Mouse (Mus musculus): ENCODE data around the gene Hsd3b1. TPM values are rescaled to one million over a fixed set of nuclear protein-coding genes. Genes with fewer than 3 reads are reported as not detected.

Gene Hsd3b1
- total and polyA plus RNA-seq, 3 experiments: not detected

DNA sequence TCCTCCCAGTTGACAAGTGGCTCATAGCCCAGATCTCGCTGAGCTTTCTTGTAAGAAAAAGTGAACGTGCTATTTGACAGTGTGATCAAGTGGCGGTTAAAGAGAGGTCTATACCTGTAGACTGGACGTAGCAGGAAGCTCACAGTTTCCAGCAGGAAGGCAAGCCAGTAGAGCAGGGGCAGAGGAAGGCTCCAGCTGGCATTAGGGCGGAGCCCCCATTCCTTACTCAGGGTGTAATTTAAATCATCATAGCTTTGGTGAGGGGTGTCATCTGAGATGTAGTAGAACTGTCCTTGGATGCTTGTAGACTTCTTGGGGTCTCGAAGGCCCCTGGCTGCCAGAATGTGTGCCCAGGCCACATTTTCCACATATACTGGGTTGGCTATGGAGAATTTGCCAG, 7.0 kb downstream of the Hsd3b1 start:
- H3K4me2 ChIP-seq (ENCODE audit: insufficient read depth, low read depth, poor library complexity, severe bottlenecking): no peak overlapping the region
- H3K27me3 ChIP-seq (replicated peaks): no peaks in the 10 kb centered on the region
- no peak for DNase-seq (ENCODE audit: extremely low read depth)
- no peak overlapping the region for H3K4me3 ChIP-seq (replicated peaks in 1 of 3; ENCODE audit: low read depth in 2 of 3, low read length in 2 of 3, poor library complexity in 1 of 3)
- in situ Hi-C loops (cut with MboI; ENCODE audit: low pct_ligation_motif_present, low pct_unique_long_range_greater_than_20kb, low sequenced_read_pairs) (no loop called here), dilution Hi-C loops (cut with MboI; ENCODE audit: extremely low pct_ligation_motif_present, extremely low pct_unique_long_range_greater_than_20kb, low sequenced_read_pairs) (no loop called here)
- H3K4me1 ChIP-seq (ENCODE audit: control insufficient read depth in 1 of 2, insufficient read depth in 2 of 2): no peaks in the 10 kb centered on the region
- no peak overlapping the region for H3K9ac ChIP-seq (ENCODE audit: insufficient read depth, low read depth)
- no peaks in the 10 kb centered on the region for H3K79me2 ChIP-seq (replicated peaks; ENCODE audit: control insufficient read depth, extremely low read depth, insufficient read depth, poor library complexity, severe bottlenecking)
- no peak for TF ChIP-seq ZNF384 (IDR thresholded peaks at IDR 0.05; ENCODE audit: low read depth, low read length)
- no peak for TF ChIP-seq MAZ (IDR thresholded peaks at IDR 0.05; ENCODE audit: low read depth, low read length)
- no peak for TF ChIP-seq USF1 (IDR thresholded peaks at IDR 0.05; ENCODE audit: low read depth, low read length)
- no peak for TF ChIP-seq JUND (conservative IDR thresholded peaks at IDR 0.05; ENCODE audit: low read depth, low read length)
- no peak overlapping the region for H3K27ac ChIP-seq (ENCODE audit: insufficient read depth, low read depth)
- no peaks in the 10 kb centered on the region for H3K36me3 ChIP-seq (replicated peaks in 1 of 2; ENCODE audit: control insufficient read depth in 1 of 2, insufficient read depth in 1 of 2, low read length in 1 of 2)
- H3K9me3 ChIP-seq (replicated peaks; ENCODE audit: low read length): no peaks in the 10 kb centered on the region

DNA sequence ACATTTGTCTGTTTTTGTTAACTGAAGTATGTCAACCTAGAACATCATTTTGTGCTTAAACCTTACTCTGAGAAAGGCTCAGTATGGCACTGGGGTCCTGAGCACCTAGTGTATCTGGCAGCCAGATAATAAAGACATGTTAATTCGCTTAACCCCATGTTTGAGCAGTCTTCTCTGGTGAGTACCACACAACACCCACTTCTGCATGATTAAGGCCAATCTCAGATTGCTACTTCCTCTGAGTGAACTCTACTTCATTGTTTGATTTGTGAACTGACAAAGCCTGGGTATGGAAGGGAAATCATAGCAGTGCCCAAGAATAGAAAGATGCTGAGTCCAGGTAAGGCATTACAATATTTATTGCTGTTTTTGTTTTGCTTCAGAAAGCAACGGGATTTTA, 7.7 kb downstream of the Hsd3b1 start:
- no peaks in the 10 kb centered on the region for H3K27me3 ChIP-seq (replicated peaks)
- H3K79me2 ChIP-seq (replicated peaks; ENCODE audit: control insufficient read depth, extremely low read depth, insufficient read depth, poor library complexity, severe bottlenecking): no peaks in the 10 kb centered on the region
- TF ChIP-seq JUN (IDR thresholded peaks at IDR 0.05; ENCODE audit: insufficient read depth, low read depth, low read length) (no peak), EP300 (IDR thresholded peaks at IDR 0.05; ENCODE audit: low read length) (no peak), RCOR1 (conservative IDR thresholded peaks at IDR 0.05; ENCODE audit: low read depth, low read length) (no peak), MAFK (IDR thresholded peaks at IDR 0.05; ENCODE audit: insufficient replicate concordance, low read length) (no peak), TBP (conservative IDR thresholded peaks at IDR 0.05; ENCODE audit: low read depth, low read length) (no peak), ZNF384 (IDR thresholded peaks at IDR 0.05; ENCODE audit: low read depth, low read length) (no peak), ETS1 (conservative IDR thresholded peaks at IDR 0.05; ENCODE audit: low read depth, low read length) (no peak), IRF4 (IDR thresholded peaks at IDR 0.05; ENCODE audit: low read depth, low read length) (no peak), PAX5 (IDR thresholded peaks at IDR 0.05; ENCODE audit: low read length) (no peak), POLR2A (IDR thresholded peaks at IDR 0.05; ENCODE audit: low read depth, low read length) (no peak)
- no peak for DNase-seq (ENCODE audit: extremely low read depth)
- no peaks in the 10 kb centered on the region for H3K4me1 ChIP-seq (ENCODE audit: control insufficient read depth in 1 of 2, insufficient read depth in 2 of 2)
- no peaks in the 10 kb centered on the region for H3K36me3 ChIP-seq (replicated peaks in 1 of 2; ENCODE audit: control insufficient read depth in 1 of 2, insufficient read depth in 1 of 2, low read length in 1 of 2)
- H3K9me3 ChIP-seq (replicated peaks; ENCODE audit: low read length): no peaks in the 10 kb centered on the region
- in situ Hi-C loops (cut with MboI; ENCODE audit: low pct_ligation_motif_present, low pct_unique_long_range_greater_than_20kb, low sequenced_read_pairs): no loop called here
- no peak overlapping the region for H3K9ac ChIP-seq (ENCODE audit: insufficient read depth, low read depth)
- dilution Hi-C loops (cut with MboI; ENCODE audit: extremely low pct_ligation_motif_present, extremely low pct_unique_long_range_greater_than_20kb, low sequenced_read_pairs): no loop called here
- no peak overlapping the region for H3K4me2 ChIP-seq (ENCODE audit: insufficient read depth, low read depth, poor library complexity, severe bottlenecking)
- H3K27ac ChIP-seq (ENCODE audit: insufficient read depth, low read depth): no peak overlapping the region
- no peak overlapping the region for H3K4me3 ChIP-seq (replicated peaks in 1 of 3; ENCODE audit: low read depth in 2 of 3, low read length in 2 of 3, poor library complexity in 1 of 3)

DNA sequence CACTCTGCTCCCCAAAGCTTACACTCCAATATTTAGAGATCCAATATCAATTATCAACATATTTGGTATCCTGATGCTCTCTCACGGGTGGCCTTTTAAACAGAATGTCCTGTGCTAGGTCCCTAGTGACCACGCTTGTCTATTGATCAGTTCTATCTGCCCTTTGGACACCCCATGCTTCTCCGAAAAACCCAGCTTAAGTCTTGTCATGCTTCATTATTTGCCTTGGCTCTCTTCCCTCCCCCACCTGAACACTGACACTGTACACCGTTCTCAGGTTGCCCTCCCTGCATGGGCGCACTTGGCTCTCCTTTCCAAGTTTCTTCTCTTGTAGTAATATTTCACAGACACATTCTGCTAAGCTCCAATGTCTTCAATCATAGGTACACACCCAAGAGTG, 9.3 kb downstream of the Hsd3b1 start:
- no peaks in the 10 kb centered on the region for H3K79me2 ChIP-seq (replicated peaks; ENCODE audit: control insufficient read depth, extremely low read depth, insufficient read depth, poor library complexity, severe bottlenecking)
- no peak overlapping the region for H3K4me2 ChIP-seq (ENCODE audit: insufficient read depth, low read depth, poor library complexity, severe bottlenecking)
- DNase-seq (ENCODE audit: extremely low read depth): no peak
- no peak overlapping the region for H3K27ac ChIP-seq (ENCODE audit: insufficient read depth, low read depth)
- dilution Hi-C loops (cut with MboI; ENCODE audit: extremely low pct_ligation_motif_present, extremely low pct_unique_long_range_greater_than_20kb, low sequenced_read_pairs) (no loop called here), in situ Hi-C loops (cut with MboI; ENCODE audit: low pct_ligation_motif_present, low pct_unique_long_range_greater_than_20kb, low sequenced_read_pairs) (no loop called here)
- H3K4me1 ChIP-seq (ENCODE audit: control insufficient read depth in 1 of 2, insufficient read depth in 2 of 2): no peaks in the 10 kb centered on the region
- TF ChIP-seq EP300 (IDR thresholded peaks at IDR 0.05; ENCODE audit: low read length) (no peak), TBP (conservative IDR thresholded peaks at IDR 0.05; ENCODE audit: low read depth, low read length) (no peak), POLR2A (IDR thresholded peaks at IDR 0.05; ENCODE audit: low read depth, low read length) (no peak), MEF2A (IDR thresholded peaks at IDR 0.05; ENCODE audit: borderline replicate concordance, low read depth, low read length) (no peak), JUN (IDR thresholded peaks at IDR 0.05; ENCODE audit: insufficient read depth, low read depth, low read length) (no peak), MXI1 (IDR thresholded peaks at IDR 0.05; ENCODE audit: low read depth, low read length) (no peak), TCF12 (IDR thresholded peaks at IDR 0.05; ENCODE audit: low read depth, low read length) (no peak), SIN3A (IDR thresholded peaks at IDR 0.05; ENCODE audit: low read length) (no peak), IRF4 (IDR thresholded peaks at IDR 0.05; ENCODE audit: low read depth, low read length) (no peak), MAX (IDR thresholded peaks at IDR 0.05; ENCODE audit: low read length) (no peak), JUND (conservative IDR thresholded peaks at IDR 0.05; ENCODE audit: low read depth, low read length) (no peak), CHD1 (IDR thresholded peaks at IDR 0.05; ENCODE audit: low read depth, low read length) (no peak), USF1 (IDR thresholded peaks at IDR 0.05; ENCODE audit: low read depth, low read length) (no peak), RAD21 (IDR thresholded peaks at IDR 0.05; ENCODE audit: low read depth, low read length) (no peak), USF2 (conservative IDR thresholded peaks at IDR 0.05; ENCODE audit: low read depth, low read length) (no peak), CTCF (conservative IDR thresholded peaks at IDR 0.05 in 1 of 2, IDR thresholded peaks at IDR 0.05 in 1 of 2; ENCODE audit: low read depth in 2 of 2, low read length in 2 of 2) (no peak), KAT2A (IDR thresholded peaks at IDR 0.05; ENCODE audit: insufficient replicate concordance, low read length) (no peak), MAFK (IDR thresholded peaks at IDR 0.05; ENCODE audit: insufficient replicate concordance, low read length) (no peak)
- no peaks in the 10 kb centered on the region for H3K36me3 ChIP-seq (replicated peaks in 1 of 2; ENCODE audit: control insufficient read depth in 1 of 2, insufficient read depth in 1 of 2, low read length in 1 of 2)
- H3K4me3 ChIP-seq (replicated peaks in 1 of 3; ENCODE audit: low read depth in 2 of 3, low read length in 2 of 3, poor library complexity in 1 of 3): no peak overlapping the region
- H3K9ac ChIP-seq (ENCODE audit: insufficient read depth, low read depth): no peak overlapping the region
- H3K27me3 ChIP-seq (replicated peaks): no peaks in the 10 kb centered on the region
- H3K9me3 ChIP-seq (replicated peaks; ENCODE audit: low read length): no peaks in the 10 kb centered on the region
